Mouse (Mus musculus): ENCODE data around the gene Gm11172.

DNA sequence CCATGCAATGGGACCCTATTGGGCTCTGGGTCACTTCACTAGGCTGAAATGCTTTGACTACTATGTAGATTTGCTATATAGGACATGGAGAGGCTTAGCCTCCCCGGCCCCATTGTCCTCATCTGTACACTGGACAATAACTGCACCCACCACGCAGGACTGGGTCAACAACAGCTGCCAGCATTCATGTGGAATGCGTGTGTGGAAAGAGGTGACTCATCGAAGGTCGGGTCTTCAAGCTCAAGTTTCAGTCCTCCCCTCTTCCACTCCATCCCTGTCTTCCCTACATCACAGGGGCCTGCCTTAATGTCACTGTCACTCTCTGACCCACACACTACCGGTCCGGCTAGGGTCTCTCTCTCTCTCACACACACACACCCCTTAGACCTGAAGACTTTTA lies 36.4 kb upstream of the Gm11172 start:
- TF ChIP-seq CTCF (IDR thresholded peaks at IDR 0.05; ENCODE audit: low read depth) (no peak), EP300 (IDR thresholded peaks at IDR 0.05; ENCODE audit: low read depth) (no peak)
